Mouse (Mus musculus) gastrocnemius, postnatal 25 days (tissue): ENCODE measurements around the gene Maml2. TPM values are rescaled to one million over a fixed set of nuclear protein-coding genes. Genes with fewer than 3 reads are reported as not detected.
A peak's percentile ranks its signal among the peaks of the same experiment; 100 is the strongest.

Source experiments
- DNase-seq: peaks from one replicate; pipeline ENCODE4 v3.0.0; 2022
- total RNA-seq, 2 experiments: library from RNA; stranded (reverse); gene quantifications; 1 replicate in 1 of 2; 2 replicates in 1 of 2; pipeline ENCODE4 v1.2.3; 2021

Gene Maml2
- total RNA-seq, 2 experiments from 2014 or later: 2.1 to 3.2 TPM

DNA sequence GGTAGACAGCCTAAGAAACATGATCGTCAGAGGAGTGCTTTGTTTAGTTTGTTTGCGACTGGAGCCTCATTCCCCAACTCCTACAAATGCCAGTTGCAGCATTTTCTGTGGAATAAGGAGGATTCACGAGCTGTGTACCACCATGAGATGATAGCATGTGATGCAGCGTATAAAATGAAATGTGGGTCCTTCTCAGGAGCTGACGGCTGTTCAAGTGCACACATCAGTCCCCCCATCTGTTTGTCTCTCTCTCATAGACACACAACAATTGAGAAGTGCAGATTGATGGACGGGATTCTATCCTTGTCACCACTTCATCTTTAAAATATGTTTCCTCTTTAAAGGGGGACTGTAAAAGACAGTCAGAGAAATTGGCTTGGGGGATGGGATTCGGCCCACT is 12.1 kb downstream of the Maml2 start:
- no peak for DNase-seq

DNA sequence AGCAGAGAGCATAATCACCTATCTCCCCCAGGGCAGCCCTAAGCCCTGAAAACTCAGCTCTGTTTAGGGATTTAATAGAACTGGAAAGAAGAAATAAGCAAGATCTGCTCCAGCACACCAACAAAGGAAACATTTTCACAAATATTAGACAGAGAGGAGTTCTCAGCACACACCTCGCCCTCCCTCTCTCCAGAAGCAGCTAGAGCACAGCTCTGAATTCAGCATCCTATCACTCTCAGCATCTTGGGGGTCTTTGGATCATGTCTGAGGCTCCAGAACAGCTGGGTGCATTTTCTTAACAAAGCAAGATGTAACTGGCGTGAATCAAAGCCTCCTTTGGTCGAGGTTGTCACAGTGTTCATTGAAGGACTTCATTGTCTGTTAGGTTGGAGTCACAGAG is 12.5 kb downstream of the Maml2 start:
- no peak for DNase-seq

- DNase-seq: no peak
Observed at GRCm38 (mm10) chr9:13311094-13311493, 13.3 kb downstream of the Maml2 start.

GRCm38 (mm10) chr9:13313923-13314322 is 16.2 kb downstream of the Maml2 start:
- DNase-seq: no peak

GRCm38 (mm10) chr9:13314577-13315004 is 16.8 kb downstream of the Maml2 start:
- no peak for DNase-seq

DNA sequence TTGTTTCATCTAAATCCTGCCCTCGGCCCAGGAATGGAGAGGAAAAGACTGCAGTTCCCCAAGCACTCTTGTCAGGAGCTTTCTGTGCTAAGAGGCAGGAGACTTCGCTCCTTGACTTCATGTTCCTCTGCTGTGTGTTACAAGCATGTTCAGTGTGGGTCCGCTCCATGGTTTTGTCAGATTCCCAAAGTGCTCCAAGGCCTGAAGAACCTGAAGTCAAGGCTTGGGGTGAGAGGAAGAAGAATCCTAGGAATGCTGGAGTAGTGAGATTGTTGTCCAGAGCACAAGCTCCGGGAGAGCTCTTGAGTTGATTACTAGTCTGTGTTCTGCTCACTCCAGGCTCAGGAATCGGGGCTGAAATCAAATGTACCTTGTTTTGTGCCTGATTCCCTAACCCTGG is 17.6 kb downstream of the Maml2 start:
- no peak for DNase-seq

GRCm38 (mm10) chr9:13319566-13319965 is 21.8 kb downstream of the Maml2 start:
- DNase-seq: no peak

- no peak for DNase-seq
Observed at GRCm38 (mm10) chr9:13320800-13321364, 23.1 kb downstream of the Maml2 start.

DNA sequence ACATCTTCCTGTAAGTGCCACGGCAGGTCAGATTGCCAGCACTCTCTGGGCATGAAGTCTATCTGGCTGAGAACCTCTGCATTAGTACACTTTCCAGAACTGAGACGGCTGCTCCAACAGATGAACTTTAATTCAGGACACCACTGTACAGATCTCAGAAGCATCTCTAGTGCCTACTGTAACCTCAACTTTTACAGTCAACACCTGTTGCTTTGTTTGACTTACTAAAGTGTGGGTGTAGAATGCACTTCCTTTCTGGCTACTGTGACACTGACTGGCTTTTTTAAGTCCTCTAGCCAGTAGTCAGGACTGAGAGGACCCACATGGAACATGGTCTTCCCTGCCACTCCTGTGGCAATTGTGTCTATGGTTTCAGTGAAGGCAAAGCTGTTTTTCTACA is 25.3 kb downstream of the Maml2 start:
- no peak for DNase-seq

- no peak for DNase-seq
Observed at GRCm38 (mm10) chr9:13323612-13324011, 25.9 kb downstream of the Maml2 start.

- DNase-seq: no peak
Observed at GRCm38 (mm10) chr9:13414230-13414766, 116.5 kb downstream of the Maml2 start.

DNA sequence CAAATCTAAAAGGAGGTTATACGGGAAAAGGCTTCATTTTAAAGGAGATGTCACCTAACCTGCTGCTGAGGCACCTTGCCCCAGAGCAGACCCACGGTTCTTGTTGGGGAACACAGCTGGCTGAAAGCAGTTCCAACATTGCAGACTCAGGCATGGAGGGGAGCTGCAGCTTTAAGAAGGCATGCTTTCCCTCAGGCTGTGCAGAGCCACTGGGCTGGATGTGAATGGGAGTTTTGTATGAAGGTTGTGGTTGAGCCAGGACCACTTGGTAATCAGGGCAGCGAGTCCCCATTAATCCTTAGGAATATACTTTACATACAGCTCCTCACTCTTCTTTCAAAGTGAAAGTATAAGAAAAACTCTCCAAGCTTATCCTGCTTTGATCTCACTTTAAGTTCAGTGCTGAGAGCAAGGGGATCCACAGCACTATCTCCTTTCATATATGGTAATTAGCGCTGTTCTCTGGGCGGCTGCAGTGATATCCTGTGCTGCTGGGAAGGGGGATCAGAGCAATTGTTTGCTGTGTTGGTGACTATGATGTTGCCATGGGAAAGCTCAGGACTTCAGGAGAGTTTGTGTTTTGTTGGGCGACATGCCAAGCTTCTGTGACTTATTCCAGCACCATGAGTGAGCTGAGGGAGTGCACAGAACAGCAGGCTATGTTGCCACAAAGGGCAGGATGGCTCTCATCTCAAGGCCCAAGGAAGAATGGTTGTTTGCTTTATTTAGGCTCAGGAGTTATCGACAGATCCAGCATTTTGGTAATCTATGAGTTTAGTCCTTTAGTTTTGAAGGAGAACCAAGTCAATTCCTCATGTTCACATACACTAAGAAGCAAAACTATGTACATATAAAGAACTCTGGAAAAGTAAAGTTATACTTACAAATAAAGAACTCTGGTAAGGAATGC is 127.5 kb downstream of the Maml2 start:
- DNase-seq: peak; percentile 28

GRCm38 (mm10) chr9:13429477-13430125 is 131.8 kb downstream of the Maml2 start:
- DNase-seq: no peak

DNA sequence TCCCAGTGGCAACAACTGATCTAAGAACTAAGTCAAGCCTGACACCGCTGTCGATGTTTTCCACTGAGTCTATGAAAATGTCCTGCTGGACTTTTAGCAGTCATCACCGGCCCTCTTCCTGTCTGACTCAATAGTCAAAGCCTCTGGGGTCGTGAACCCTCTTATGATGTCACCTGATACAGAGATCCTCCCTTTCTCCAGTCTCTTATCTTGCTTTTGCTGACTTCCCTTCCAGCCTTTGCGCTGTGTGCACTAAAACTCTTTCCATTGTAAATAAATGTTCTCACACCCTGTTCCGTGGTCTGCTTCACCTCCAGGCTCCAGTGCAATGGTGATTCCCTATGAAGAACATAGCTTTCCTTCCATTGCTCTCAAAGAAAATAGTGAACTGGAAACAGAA is 132.5 kb downstream of the Maml2 start:
- DNase-seq: no peak

DNA sequence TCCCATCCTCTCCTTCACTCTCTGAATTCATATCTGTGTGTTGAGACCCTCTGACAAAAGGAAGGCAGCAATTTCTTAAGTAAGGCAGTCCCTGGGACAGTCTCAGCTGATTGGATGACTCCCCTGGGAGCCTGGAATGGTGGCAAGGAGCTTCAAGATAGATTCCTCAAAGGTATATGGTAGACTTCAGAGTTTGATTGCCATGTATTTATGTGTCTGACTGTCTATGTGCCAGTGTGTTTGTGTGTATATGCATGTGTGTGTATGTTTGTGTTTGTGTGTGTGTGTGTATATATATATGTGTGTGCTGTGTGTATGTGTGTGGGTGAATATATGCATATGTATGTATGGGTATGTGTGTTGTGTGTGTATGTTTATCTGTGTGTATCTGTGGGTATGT is 133.0 kb downstream of the Maml2 start:
- DNase-seq: no peak

GRCm38 (mm10) chr9:13431646-13432045 is 133.9 kb downstream of the Maml2 start:
- DNase-seq: no peak

DNA sequence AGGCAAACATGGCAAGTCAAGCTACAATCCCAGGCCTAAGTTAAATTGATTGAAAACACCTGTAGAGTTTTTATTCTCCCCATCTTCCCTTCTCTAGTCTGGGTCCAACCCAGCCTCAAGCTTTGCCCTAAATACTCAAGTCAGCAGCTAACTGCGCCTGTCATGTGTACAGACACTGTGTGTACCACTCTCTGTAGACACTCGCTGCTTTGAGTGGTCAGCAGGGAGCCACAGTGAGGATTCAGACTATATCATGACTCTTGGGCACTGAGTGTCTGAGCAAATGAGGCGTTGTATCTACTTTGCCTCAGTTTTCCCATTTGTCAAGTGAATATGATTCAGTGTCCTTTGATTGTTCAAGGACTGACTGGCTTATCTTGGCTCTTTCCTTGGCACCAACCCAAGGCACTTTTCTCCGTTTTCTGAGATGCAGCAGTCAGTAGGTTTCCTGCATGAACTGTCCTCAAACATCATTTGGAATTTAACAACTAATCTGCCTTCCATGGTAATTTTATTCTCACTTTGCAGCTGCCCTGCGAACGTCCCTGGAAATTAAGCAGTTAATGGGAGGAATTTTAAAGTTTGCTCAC is 135.8 kb downstream of the Maml2 start:
- no peak for DNase-seq

DNA sequence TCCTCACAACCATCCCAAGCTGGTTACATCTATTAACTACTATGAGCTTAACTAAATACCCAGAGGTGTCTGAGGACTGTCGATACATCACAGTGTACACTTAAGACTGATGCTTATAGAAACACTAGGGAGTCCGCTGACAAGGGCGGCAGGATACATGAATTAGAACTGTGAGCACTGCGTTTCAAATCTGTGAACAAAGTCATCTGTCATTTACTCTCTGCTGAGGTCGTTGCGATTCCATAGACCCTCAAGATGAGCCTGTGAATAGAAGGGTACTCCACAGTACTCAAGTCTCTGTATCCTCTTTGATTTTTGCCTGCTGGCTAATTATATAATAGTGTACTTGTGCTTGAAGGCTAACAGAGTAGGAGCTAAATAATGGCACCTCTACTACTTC is 143.2 kb downstream of the Maml2 start:
- no peak for DNase-seq

DNA sequence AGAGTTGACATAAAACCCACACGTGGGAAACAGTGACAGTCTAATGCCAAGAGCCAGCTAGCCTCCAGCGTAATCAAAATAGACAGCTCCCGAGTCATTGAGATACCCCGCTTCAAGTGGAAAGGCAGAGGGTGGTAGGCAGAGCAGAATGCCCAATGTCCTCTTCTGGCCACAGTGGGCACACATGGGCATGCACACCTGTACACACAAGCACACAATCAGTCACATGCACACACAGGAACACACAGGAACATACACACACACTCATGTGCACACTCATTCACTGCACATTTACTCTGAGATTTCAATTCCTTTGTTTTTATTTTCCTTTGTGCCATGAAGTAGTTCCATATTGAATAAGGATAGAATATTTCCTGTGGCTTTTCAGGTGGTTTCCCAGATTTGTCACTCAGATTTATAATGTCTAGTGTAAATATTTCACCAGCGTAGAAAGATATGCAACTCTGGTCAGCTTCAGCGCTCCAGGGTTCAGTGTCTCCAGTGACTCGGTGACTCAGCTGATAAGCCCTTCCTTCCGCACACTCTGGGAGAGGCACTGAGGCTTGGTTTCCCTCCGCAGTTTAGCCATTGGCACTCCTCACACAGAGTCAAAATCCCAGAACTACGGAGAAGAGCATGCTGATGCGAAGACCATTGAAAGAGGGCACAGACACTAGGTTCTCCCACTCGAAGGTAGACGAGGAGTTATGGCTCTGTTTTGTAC is 144.4 kb downstream of the Maml2 start:
- no peak for DNase-seq

DNA sequence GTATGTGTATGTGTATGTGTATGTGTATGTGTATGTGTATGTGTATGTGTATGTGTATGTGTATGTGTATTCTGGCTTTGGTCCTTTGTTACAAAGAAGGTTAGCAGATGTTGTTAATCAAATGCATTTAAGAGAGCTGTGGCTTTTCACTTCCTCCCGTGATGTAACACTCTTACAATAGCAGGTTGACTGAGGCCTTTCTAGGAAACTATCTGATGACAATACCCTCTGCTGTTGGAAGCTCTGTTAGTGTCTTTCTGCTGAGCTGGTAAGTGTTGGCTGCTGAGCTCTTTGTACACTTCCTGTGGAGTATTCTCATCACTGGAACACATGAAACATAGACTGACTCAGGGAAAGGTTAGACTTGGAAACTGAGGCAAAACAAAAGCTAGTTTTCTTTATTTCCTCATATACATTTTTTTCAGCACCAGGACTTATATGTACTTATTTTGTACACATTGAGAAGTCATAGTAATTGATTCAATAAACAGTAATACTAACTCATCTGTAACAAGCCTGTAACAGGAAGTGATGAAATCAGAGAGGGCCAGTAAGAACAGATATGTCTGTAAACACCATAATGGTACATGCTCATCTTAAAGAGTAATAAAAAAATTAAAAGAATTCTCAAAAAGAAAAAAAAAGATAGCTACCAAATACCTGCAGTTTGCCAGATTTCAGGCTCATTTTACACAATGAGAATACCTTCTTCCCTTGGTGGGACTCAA is 145.9 kb downstream of the Maml2 start:
- DNase-seq: no peak

- no peak for DNase-seq
Observed at GRCm38 (mm10) chr9:13446236-13446635, 148.5 kb downstream of the Maml2 start.
